Mouse (Mus musculus) spleen, postnatal 14 days (tissue): ENCODE measurements around the gene Traf7.

Source experiments
- DNase-seq, 2 experiments: peaks; one replicate each; pipeline ENCODE4 v3.0.0; 2021 to 2022; ENCODE audit warnings: low spot score in 2 of 2

The Traf7 gene

DNA sequence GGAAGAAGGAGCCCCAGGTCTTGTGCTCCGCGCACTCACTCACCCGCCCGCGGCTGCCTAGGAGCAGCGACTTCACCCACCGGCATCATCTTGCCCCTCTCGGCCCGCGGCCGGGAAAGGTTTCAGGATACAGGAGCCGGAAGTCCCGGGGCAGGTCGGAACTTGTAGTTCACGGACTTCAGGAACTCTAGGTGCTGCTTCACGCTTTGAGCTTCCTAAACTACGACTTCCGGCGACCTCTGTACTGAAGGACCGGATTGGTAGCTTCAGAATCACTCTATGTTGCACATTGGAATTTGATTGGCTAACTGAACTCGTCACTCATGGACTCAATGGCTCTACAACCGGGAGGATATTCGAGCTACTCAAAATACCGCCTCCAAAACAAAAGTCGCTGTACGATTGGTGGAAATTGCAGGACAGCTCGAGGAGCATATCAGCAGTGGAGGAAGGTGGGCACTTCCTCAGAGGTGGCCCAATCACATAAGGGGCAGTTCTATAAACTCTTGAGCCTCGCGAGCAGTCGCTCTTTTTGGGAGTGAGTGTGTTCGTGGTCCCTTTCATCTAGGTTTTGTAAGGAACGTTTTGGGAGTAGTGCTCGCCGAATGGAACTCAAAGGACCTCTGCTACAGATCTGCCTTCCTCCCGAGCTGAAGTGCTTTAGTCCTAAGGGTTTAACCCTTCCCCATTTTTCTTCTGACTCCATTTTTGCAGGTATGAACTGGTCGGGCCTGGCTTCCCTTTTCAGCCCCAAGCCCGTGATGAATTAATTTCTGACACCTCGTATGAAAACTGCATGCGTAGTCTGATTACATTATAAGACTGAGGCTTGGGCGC is at the start of gene Traf7:
Gene Traf7, minus strand, starts transcription at position 216 of the 837 bp plus-strand sequence.
- DNase-seq: peak; percentile 68 to 81

DNA sequence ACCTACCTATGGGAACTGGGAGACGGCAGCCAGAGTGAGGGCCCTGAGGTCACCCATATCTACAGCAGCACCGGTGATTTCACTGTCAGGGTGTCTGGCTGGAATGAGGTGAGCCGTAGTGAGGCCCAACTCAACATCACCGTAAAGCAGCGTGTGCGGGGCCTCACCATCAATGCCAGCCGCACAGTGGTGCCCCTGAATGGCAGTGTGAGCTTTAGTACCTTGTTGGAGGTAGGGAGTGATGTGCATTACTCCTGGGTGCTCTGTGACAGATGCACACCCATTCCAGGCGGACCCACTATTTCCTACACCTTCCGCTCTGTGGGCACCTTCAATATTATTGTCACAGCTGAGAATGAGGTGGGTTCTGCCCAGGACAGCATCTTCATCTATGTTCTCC is 46.1 kb upstream of the Traf7 start:
- DNase-seq: no peak

DNA sequence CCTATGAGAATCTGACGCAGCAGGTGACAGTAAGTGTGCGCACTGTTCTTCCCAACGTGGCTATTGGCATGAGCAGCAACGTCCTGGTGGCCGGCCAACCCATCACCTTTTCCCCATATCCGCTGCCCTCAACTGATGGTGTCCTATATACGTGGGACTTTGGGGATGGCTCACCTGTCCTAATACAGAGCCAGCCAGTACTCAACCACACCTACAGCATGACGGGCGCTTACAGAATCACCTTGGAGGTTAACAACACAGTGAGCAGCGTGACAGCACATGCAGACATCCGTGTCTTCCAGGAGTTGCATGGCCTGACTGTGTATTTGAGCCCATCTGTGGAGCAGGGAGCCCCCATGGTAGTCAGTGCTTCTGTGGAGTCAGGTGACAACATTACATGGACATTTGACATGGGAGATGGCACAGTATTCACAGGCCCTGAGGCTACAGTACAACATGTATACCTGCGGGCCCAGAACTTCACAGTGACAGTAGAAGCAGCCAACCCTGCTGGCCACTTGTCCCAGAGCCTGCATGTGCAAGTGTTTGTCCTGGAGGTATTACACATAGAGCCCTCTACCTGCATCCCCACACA is 45.0 kb upstream of the Traf7 start:
- DNase-seq: no peak

DNA sequence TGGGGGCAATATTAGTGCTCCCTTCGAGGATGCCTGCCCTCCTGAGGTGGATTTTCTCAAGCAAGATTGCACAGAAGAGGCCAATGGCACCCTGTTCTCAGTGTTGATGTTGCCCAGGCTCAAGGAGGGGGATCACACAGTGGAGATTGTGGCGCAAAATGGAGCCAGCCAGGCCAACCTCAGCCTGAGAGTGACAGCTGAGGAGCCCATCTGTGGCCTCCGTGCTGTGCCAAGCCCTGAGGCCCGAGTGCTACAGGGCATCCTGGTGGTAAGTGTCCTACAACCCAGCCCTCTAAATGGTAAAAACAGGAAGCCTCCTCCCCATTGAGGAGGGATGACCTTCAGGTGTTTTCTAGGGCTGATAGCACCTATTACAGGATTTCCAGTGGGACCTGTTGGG is 42.1 kb upstream of the Traf7 start:
- DNase-seq: no peak

DNA sequence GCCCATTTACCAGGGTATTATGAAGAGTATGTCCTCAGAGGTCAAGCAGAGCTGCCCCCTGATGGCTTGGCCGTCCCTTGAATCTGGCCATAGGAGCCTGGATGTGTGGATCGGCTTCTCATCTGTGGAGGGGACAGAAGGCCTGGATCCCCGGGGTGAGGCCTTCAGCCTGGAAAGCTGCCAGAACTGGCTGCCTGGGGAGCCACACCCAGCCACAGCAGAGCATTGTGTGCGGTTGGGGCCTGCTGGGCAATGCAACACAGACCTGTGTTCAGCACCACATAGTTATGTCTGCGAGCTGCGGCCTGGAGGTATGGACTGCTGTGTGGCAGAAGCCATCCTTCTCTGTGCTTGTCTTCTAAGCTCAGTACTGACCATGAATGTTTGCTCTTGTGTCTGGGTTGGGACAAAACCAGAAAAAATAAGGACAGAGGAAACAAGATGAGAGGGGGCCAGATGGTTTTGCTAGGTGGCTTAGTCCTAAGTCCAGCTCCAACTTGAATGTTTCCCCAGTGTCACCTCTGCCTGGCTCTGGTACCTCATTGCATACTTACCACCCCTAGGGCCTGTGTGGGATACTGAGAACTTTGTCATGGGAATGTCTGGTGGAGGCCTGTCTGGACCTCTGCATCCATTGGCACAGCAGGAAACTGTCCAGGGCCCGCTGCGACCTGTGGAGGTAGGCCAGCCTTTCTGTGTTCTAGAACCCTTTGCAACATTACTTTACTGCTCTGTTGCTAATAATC is 39.5 kb upstream of the Traf7 start:
- DNase-seq: peak in 1 of 2 experiments; percentile 40

DNA sequence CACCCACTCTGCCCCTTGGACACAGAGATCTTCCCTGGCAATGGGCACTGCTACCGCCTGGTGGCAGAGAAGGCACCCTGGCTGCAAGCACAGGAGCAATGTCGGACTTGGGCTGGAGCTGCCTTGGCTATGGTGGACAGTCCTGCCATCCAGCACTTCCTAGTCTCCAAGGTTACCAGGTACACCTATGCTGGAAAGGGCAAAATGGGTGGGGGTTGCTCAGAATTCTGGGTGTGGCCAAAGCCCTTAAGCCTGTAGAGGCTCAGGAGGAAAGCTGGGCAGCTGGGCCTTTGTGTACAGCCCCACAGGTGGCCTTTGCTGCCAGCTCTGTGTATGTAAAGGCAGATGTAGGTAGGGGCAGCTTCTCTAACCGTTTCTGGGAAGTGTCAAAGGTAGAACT is 38.1 kb upstream of the Traf7 start:
- DNase-seq: no peak

DNA sequence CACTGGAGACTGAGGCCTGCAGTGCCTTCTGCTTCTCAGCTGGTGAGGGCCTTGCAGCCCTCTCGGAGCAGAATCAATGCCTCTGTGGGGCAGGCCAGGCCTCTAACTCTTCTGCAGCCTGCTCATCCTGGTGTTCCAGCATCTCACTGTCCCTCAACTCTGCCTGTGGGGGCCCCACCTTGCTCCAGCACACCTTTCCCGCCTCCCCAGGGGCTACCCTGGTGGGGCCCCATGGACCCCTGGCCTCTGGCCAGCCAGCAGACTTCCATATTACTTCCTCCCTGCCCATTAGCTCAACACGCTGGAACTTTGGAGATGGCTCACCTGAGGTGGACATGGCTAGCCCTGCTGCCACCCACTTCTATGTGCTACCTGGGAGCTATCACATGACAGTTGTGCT is 37.4 kb upstream of the Traf7 start:
- DNase-seq: no peak

DNA sequence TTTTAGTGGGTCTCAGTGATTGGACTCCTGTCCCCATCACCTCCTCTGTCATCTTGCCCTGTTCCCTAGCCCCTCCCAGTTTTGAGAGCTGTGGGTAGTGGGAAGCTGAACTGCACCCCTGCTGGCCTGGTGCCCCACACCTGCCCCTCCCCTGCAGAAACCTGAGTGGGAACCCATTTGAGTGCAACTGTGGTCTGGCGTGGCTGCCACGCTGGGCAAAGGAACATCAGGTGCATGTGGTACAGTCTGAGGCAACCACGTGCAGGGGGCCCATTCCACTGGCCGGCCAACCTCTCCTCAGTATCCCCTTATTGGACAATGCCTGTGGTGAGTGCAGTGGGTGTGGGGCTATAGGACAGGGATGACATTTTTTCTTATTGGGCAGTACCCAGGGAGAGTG is 36.7 kb upstream of the Traf7 start:
- DNase-seq: no peak

DNA sequence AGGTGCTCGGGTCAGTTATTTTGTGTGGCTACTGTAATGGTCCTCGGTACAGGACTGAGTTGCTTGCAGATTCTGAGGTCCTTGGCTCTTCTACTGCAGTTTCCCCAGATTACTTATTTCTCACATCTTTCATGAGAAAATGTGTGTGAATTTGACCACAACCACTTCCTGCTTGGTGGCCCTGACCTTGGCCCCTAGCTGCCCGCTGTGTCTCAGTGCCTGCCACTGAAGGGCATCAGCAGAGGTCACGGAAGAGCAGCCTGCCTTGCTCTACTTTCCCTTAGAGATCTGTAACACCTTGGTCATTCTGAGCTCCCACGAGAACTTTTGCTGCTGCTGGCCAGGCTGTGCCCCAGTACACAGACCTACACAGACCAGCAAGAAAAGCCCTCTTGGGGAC is 35.9 kb upstream of the Traf7 start:
- DNase-seq: no peak

DNA sequence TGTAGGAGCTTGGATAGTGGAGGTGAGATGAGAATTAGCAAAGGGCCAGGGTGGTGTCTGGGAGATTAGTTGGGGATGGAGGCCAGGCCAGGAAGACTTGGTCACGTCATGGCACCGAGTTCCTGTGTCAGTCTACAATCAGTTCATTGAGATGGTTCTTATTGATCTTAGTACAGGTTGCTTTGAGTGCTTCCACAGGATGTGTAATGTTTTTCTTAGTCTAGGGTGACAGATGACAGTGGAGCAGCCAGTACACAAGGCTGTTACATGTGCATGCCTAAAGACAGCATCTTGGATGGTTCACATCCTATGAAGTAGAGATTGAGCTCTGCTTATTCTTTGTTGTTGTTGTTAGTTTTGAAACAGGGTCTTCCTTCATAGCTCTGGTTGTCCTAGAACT is 33.9 kb upstream of the Traf7 start:
- no peak for DNase-seq

DNA sequence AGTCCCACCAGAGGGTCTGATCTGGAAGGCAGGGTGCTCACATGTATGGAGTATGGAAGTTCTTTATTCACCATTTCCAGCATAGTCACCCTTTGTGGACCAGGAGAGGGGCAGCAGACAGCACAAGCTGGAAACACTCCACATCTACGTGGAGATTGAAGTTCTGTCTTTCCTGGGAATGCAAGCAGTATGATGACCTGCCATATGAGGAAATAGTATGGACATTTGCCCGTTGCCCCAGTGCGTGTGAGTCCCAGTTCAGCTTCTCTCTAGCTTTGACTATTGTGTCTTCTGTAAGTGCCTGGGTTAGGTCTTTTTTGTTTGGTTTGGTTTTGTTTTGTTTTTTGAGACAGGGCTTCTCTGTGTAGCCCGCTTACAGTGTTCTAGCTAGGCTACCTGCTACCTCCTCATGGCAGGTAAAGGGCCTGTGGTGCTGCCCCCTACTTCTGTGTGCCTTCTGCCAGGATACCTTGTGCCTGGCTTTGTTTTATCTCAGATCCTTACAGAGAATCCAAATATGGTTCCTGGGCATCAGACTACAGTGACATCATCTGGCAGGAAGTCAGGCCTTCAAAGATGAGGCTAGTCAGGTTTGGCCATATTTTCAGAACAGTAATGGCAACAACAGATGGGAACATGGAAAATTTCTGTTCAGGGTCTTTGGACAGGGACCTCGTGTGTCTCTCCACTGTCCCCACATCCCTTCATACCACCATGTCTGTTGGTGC is 32.7 kb upstream of the Traf7 start:
- DNase-seq: no peak

DNA sequence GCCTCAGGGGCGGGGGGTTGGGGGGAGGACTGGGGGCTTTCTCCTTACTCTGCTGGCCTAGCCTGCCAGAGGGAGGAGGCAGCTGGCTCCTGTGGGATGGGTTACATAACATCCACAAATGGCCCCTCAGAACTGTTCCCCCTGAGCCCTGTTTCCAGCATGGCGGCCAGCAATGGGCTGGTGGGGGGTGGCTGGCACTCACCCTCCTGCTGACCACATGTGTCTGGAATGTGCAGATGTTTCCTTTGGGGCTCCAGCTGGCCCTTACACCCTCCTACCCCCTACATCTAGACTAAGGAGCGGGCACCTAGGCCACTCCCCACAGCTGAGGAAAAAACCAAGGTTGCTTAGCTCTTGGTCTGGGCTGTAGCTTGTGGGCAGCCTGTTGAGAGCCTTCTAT is 31.4 kb upstream of the Traf7 start:
- no peak for DNase-seq

DNA sequence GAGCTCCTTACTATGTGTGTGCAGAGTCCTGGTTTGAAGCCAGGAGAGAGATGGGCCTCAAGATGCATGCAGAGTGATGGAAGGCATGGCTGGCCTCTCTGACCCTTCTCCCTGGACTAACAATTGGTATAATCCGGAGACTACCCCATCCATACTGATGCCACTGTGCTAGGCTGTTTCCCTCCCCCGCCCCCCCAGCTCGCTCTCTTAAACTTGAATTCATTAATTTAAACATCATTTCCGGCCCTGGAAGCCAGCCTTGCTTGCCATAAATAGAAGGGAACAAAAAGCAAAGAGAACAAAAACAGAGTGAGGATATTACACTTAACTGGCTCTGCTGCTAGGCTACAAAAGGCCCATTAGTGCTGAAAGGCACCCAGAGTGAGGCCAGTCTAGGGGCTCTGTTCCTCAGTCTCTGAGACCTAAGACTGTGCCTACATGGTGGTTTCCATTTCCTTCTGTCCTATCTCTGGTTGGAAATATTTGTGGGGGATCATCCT is 30.9 kb upstream of the Traf7 start:
- no peak for DNase-seq

DNA sequence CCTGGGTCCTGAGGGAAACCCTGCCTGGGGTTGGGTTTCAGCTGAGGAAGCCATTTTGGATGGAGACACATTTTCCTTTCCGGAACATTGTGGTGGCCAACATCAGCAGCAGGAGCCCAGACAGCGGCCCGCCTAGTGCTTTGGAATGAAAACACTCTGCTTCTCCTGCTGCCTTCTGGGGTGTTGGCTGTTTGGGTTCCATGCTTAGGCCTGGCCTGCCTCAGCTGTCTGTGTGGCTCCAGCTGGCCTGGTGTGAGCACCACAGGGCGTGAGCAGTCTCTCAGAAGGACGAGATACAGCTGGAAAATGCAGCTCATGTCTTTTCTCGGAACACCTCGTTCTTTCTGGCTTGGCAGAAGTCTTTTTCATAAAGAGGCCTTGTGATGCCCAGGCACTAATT is 29.4 kb upstream of the Traf7 start:
- DNase-seq: no peak

DNA sequence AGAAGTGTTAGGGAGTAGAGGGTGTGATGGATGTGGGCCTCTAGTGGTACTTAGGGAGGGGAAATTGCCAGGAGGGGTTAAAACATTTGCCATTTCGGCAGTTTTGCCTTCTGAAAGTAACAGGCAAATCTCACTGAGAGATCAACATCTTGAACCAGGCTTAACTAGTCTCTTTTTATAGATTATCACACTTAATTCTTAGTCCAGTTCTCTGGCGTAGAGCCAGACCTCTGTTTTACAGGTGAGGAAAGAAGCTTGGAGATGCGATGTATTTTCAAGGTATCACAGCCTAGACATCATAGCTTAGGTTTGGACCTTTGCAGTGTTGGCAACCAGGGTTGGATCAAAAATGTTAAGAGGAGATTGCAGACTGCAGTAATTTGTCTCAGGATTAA is 23.3 kb upstream of the Traf7 start:
- DNase-seq: no peak

DNA sequence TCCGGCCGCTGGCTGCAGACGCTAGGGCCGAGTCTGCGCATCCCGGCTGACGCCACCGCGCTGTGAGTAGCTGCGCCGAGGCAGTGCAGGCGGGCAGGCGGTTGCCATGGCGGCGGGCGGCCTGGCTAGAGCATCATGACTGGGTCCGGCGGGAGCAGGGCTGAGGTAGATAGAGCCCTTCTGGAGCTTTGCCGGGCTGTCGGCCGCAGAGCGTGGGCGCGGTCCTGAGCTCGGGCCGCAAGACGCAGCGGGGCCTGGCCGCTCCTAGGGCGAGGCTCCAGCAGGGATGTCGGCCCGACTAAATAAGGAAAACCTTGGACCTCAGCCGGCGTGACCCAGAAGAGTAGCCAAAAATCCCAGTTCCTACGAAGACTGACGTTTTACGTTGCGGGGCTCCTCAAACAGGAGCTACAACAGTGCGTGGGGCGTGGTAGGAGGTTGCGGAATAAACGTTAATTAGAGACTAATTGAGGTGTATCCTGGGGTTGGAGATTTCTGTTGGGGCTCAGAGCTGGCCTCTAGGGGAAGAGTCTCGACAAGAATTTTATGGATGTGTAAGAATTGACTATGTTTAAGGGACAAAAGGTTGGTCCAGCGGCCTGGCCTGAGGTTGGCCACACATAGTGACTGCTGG is 22.8 kb upstream of the Traf7 start:
- DNase-seq: peak; percentile 57 to 66

DNA sequence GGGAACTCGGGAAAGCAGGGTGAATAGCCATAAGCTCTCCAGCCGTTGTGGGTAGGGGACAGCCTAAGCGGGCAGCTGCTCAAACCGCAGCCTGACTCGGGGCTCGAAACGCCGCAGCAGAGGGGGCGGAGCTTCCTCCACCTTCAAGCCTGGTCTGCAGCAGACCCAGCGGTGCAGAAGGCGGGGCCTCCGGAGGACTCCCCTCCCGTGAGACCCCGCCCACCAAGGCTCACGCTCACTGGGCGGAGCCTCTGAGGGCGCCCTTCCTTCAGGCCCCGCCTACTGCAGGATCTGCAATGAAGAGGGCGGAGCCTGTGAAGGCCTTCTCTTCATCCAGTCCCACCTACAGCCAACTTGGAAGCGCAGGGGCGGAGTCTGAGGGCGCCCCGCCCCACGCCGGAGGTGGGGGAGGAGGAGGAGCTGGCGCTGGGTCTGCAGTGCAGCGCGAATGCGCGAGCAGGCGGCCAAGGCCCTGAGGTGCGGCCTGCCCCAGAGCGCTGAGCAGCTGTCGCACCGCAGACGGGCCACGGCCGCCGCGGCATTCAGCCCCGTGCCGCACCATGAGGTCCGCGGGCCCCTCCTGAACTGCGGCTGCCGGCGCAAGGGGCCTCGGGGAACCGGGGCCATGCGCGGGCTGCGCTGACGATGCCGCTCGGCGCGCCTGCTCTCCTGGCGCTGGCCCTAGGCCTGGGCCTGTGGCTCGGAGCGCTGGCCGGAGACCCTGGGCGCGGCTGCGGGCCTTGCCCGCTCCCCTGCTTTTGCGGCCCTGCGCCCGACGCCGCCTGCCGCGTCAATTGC is 22.1 kb upstream of the Traf7 start, which contains the start of gene Pkd1:
Gene Pkd1, plus strand, starts transcription at position 217 of the 798 bp plus-strand sequence.
- DNase-seq: peak; percentile 98

DNA sequence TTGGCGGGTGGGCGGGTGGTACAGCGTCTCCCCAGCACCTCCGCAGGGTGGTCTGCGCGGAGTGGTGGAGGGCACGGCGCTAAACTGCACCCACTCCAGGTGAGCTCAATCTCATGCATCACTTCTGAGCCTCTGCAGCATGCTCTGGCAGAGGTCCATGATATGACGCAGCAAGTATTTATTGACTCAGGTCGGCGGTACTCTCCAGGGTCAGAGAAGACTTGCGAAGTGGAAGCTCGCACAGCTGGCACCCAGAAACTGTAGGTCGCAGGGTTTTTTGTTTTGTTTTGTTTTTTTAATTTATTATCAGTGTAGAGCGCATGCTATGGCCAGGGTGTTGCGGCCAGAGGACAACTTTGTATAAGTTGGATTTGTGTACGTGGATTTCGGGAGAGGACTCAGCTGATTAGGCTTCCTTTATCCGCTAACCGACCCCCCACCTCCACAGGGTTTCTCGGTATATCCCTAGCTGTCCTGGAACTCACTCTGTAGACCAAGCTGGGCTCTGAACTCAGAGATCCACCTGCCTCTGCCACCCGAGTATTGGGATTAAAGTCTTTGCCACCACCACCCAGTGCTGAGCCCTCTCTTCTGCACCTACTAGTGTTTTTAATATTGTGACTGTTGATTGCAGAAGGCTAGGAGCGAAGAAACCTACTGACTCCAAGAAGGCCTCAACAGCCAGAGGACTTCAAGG is 21.3 kb upstream of the Traf7 start:
- peak; percentile 36 to 65 for DNase-seq

DNA sequence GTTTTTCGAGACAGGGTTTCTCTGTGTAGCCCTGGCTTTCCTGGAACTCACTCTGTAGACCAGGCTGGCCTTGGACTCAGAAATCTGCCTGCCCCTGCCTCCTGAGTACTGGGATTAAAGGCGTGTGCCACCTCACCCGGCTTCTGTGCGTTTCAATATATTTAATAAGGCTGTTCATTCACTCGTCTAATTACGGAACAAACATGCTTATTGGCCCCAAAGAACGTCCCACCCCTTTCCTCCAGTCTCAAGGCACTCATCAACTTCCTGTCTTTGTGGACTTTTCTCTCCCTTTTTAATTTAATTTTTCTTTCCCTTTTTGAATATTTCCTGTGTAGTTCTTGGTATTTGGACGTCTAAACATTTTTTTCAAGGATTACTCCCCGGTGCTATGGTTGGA is 20.7 kb upstream of the Traf7 start:
- DNase-seq: no peak

DNA sequence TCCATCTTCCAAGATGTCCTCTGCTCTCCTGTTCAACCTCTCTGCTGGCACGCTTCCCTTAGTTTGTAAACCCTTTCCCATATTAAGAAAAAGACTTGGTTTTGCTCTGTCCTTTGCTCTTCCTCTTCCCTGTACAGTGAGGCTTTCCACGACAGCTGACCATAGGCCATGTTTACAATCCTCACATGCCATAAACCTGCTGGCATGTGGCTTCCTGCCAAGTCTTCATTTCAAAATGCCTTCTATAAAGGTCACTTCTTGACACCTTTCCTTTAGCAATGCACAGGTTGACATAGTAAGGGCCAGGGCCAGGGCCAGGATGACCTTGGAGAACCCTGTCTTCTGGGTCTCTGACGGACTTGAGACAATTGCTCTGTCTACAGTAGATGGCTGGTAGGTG is 18.5 kb upstream of the Traf7 start:
- no peak for DNase-seq
